Mouse (Mus musculus) limb, embryonic 13.5 days (tissue): ENCODE measurements around the gene Mctp2. TPM values are rescaled to one million over a fixed set of nuclear protein-coding genes. Genes with fewer than 3 reads are reported as not detected.

Experiments used
- ATAC-seq: fragments of 200-750 bp; cut with Nextera tagmentation; 2 replicates; pipeline ENCODE4 v1.8.0; 2017; ENCODE audit warnings: low read depth, moderate number of reproducible peaks, moderate TSS enrichment; ENCODE audit not compliant: low FRiP score
- H3K27ac ChIP-seq: fragments of 300-500 bp; sonication (generic); 2 replicates; pipeline ENCODE4 v1.5.1; 2015; ENCODE audit warnings: inconsistent platforms, mild to moderate bottlenecking, moderate library complexity
- H3K27me3 ChIP-seq: fragments of 300-500 bp; sonication (generic); 2 replicates; pipeline ENCODE4 v1.6.1; 2015; ENCODE audit warnings: mild to moderate bottlenecking, inconsistent platforms
- H3K36me3 ChIP-seq: fragments of 300-500 bp; sonication (generic); 2 replicates; pipeline ENCODE4 v1.6.1; 2015; ENCODE audit warnings: inconsistent platforms, mild to moderate bottlenecking, moderate library complexity
- H3K4me1 ChIP-seq: fragments of 300-500 bp; sonication (generic); 2 replicates; pipeline ENCODE4 v1.6.1; 2015; ENCODE audit warnings: inconsistent platforms
- H3K4me2 ChIP-seq: fragments of 300-500 bp; sonication (generic); replicated peaks from 2 replicates; pipeline ENCODE4 v1.6.1; 2015; ENCODE audit warnings: inconsistent platforms, mild to moderate bottlenecking, moderate library complexity
- H3K4me3 ChIP-seq: fragments of 300-500 bp; sonication (generic); 2 replicates; pipeline ENCODE4 v1.5.1; 2015; ENCODE audit warnings: moderate library complexity, mild to moderate bottlenecking, inconsistent platforms
- H3K9ac ChIP-seq: fragments of 300-500 bp; sonication (generic); 2 replicates; pipeline ENCODE4 v1.6.1; 2015; ENCODE audit warnings: mild to moderate bottlenecking, inconsistent platforms
- H3K9me3 ChIP-seq: fragments of 300-500 bp; sonication (generic); 2 replicates; pipeline ENCODE4 v1.6.1; 2016; ENCODE audit warnings: inconsistent platforms
- WGBS: fragments of 180-500 bp; shearing (Covaris S2); methylation state at CpG from one replicate; pipeline ENCODE4 v1.1.7; 2015; 5-methylcytosine and 5-hydroxymethylcytosine counted together
- polyA plus RNA-seq: library from polyadenylated mRNA; unstranded; fragments of >200 nt; fragmentation: Nextera tagmentation; extraction: Ambion mirVana; gene quantifications from 2 replicates; pipeline ENCODE4 v1.2.1, GENCODE M21; 2015

The Mctp2 gene
- polyA plus RNA-seq, 1 experiment from 2014 or later, result 0.97 TPM

GRCm38 (mm10) chr7:72104170-72104569 lies 202.2 kb downstream of the Mctp2 start:
- Histone ChIP-seq H3K4me2 (no peak overlapping the region), H3K27ac (no peak overlapping the region), H3K4me1 (no peaks in the 10 kb centered on the region), H3K36me3 (no peaks in the 10 kb centered on the region), H3K4me3 (no peak overlapping the region), H3K9ac (no peak overlapping the region), H3K9me3 (no peaks in the 10 kb centered on the region), H3K27me3 (peaks cover 17% of the 10 kb centered on the region; the same call in 1 of the 2 replicates)
- no peak for ATAC-seq
- WGBS, result 59% methylated on average over 6 of the region's 6 CpGs

GRCm38 (mm10) chr7:72103654-72104053 lies 202.8 kb downstream of the Mctp2 start:
- no peak for ATAC-seq
- no peak overlapping the region for H3K9ac ChIP-seq
- H3K4me3 ChIP-seq, result no peak overlapping the region
- H3K4me2 ChIP-seq, result no peak overlapping the region
- H3K4me1 ChIP-seq, result no peaks in the 10 kb centered on the region
- no peak overlapping the region for H3K27ac ChIP-seq
- no peaks in the 10 kb centered on the region for H3K9me3 ChIP-seq
- H3K27me3 ChIP-seq, result peaks cover 21% of the 10 kb centered on the region; the same call in 1 of the 2 replicates
- WGBS, result 81% methylated on average over 3 of the region's 3 CpGs
- H3K36me3 ChIP-seq, result no peaks in the 10 kb centered on the region

GRCm38 (mm10) chr7:72100683-72101082 lies 205.7 kb downstream of the Mctp2 start:
- Histone ChIP-seq H3K9me3 (no peaks in the 10 kb centered on the region), H3K4me2 (no peak overlapping the region), H3K27ac (no peak overlapping the region), H3K27me3 (peaks cover 21% of the 10 kb centered on the region; the same call in 1 of the 2 replicates), H3K4me3 (no peak overlapping the region), H3K9ac (no peak overlapping the region), H3K36me3 (no peaks in the 10 kb centered on the region), H3K4me1 (peaks cover 8% of the 10 kb centered on the region)
- no peak for ATAC-seq
- WGBS, result 43% methylated on average over 5 of the region's 5 CpGs

- H3K27ac ChIP-seq, result no peak overlapping the region
- ATAC-seq, result no peak
- H3K9ac ChIP-seq, result no peak overlapping the region
- H3K36me3 ChIP-seq, result no peaks in the 10 kb centered on the region
- no peak overlapping the region for H3K4me3 ChIP-seq
- H3K4me1 ChIP-seq, result peaks cover 8% of the 10 kb centered on the region
- H3K27me3 ChIP-seq, result peaks cover 20% of the 10 kb centered on the region; the same call in 1 of the 2 replicates
- 82% methylated on average over 6 of the region's 6 CpGs for WGBS
- H3K4me2 ChIP-seq, result no peak overlapping the region
- H3K9me3 ChIP-seq, result no peaks in the 10 kb centered on the region
Observed at GRCm38 (mm10) chr7:72098603-72099002, 207.8 kb downstream of the Mctp2 start.

- H3K4me3 ChIP-seq, result no peak overlapping the region
- H3K4me2 ChIP-seq, result no peak overlapping the region
- WGBS, result 66% methylated on average over 1 of the region's 1 CpGs
- peaks cover 8% of the 10 kb centered on the region for H3K4me1 ChIP-seq
- ATAC-seq, result no peak
- no peak overlapping the region for H3K27ac ChIP-seq
- no peaks in the 10 kb centered on the region for H3K9me3 ChIP-seq
- peaks cover 16% of the 10 kb centered on the region for H3K27me3 ChIP-seq
- H3K36me3 ChIP-seq, result no peaks in the 10 kb centered on the region
- H3K9ac ChIP-seq, result no peak overlapping the region
Observed at GRCm38 (mm10) chr7:72096973-72097372, 209.4 kb downstream of the Mctp2 start.

- H3K4me2 ChIP-seq, result no peak overlapping the region
- H3K36me3 ChIP-seq, result no peaks in the 10 kb centered on the region
- no peak overlapping the region for H3K4me3 ChIP-seq
- peaks cover 8% of the 10 kb centered on the region for H3K4me1 ChIP-seq
- peaks cover 19% of the 10 kb centered on the region for H3K27me3 ChIP-seq
- no peak overlapping the region for H3K27ac ChIP-seq
- 31% methylated on average over 3 of the region's 3 CpGs for WGBS
- H3K9ac ChIP-seq, result no peak overlapping the region
- peak; percentile 83 for ATAC-seq
- no peaks in the 10 kb centered on the region for H3K9me3 ChIP-seq
Observed at GRCm38 (mm10) chr7:72096433-72096832, 210.0 kb downstream of the Mctp2 start.

- peak; percentile 51; the same call in 1 of the 2 replicates for ATAC-seq
- WGBS, result 17% methylated on average over 3 of the region's 3 CpGs
- no peak overlapping the region for H3K4me2 ChIP-seq
- H3K4me1 ChIP-seq, result peaks cover 8% of the 10 kb centered on the region; the same call in 1 of the 2 replicates
- no peaks in the 10 kb centered on the region for H3K9me3 ChIP-seq
- no peak overlapping the region for H3K9ac ChIP-seq
- no peak overlapping the region for H3K4me3 ChIP-seq
- no peaks in the 10 kb centered on the region for H3K36me3 ChIP-seq
- no peak overlapping the region for H3K27ac ChIP-seq
- peaks cover 63% of the 10 kb centered on the region for H3K27me3 ChIP-seq
Observed at GRCm38 (mm10) chr7:72089463-72090175, 216.8 kb downstream of the Mctp2 start.

GRCm38 (mm10) chr7:72080705-72081104 lies 225.7 kb downstream of the Mctp2 start:
- Histone ChIP-seq H3K27ac (no peak overlapping the region), H3K9me3 (no peaks in the 10 kb centered on the region), H3K27me3 (peaks cover 48% of the 10 kb centered on the region), H3K4me2 (no peak overlapping the region), H3K4me1 (no peaks in the 10 kb centered on the region), H3K36me3 (no peaks in the 10 kb centered on the region), H3K4me3 (no peak overlapping the region), H3K9ac (no peak overlapping the region)
- no peak for ATAC-seq
- 35% methylated on average over 1 of the region's 1 CpGs for WGBS

GRCm38 (mm10) chr7:72078896-72079295 lies 227.5 kb downstream of the Mctp2 start:
- H3K36me3 ChIP-seq, result no peaks in the 10 kb centered on the region
- H3K9me3 ChIP-seq, result no peaks in the 10 kb centered on the region
- H3K4me1 ChIP-seq, result no peaks in the 10 kb centered on the region
- H3K27me3 ChIP-seq, result peaks cover 39% of the 10 kb centered on the region
- H3K27ac ChIP-seq, result no peak overlapping the region
- H3K9ac ChIP-seq, result no peak overlapping the region
- 76% methylated on average over 5 of the region's 5 CpGs for WGBS
- no peak overlapping the region for H3K4me2 ChIP-seq
- no peak for ATAC-seq
- H3K4me3 ChIP-seq, result no peak overlapping the region

GRCm38 (mm10) chr7:72071418-72072184 lies 234.8 kb downstream of the Mctp2 start:
- Histone ChIP-seq H3K4me3 (no peak overlapping the region), H3K4me1 (0 out of 2 replicates have a peak, but pooled peaks cover 3% of the 10 kb centered on the region), H3K9me3 (no peaks in the 10 kb centered on the region), H3K9ac (no peak overlapping the region), H3K27ac (no peak overlapping the region), H3K27me3 (0 out of 2 replicates have a peak, but pooled peaks cover 11% of the 10 kb centered on the region), H3K4me2 (no peak overlapping the region), H3K36me3 (no peaks in the 10 kb centered on the region)
- ATAC-seq, result no peak
- WGBS, result 80% methylated on average over 13 of the region's 13 CpGs

GRCm38 (mm10) chr7:72068454-72068853 lies 238.0 kb downstream of the Mctp2 start:
- Histone ChIP-seq H3K4me3 (no peak overlapping the region), H3K27me3 (0 out of 2 replicates have a peak, but pooled peaks cover 3% of the 10 kb centered on the region), H3K36me3 (no peaks in the 10 kb centered on the region), H3K4me2 (no peak overlapping the region), H3K9me3 (no peaks in the 10 kb centered on the region), H3K9ac (no peak overlapping the region), H3K27ac (no peak overlapping the region), H3K4me1 (0 out of 2 replicates have a peak, but pooled peaks cover 3% of the 10 kb centered on the region)
- 77% methylated on average over 2 of the region's 2 CpGs for WGBS
- ATAC-seq, result no peak

- H3K9me3 ChIP-seq, result no peaks in the 10 kb centered on the region
- WGBS, result 79% methylated on average over 2 of the region's 2 CpGs
- H3K4me2 ChIP-seq, result no peak overlapping the region
- H3K27ac ChIP-seq, result no peak overlapping the region
- H3K9ac ChIP-seq, result no peak overlapping the region
- H3K4me1 ChIP-seq, result no peaks in the 10 kb centered on the region
- H3K4me3 ChIP-seq, result no peak overlapping the region
- no peaks in the 10 kb centered on the region for H3K36me3 ChIP-seq
- 0 out of 2 replicates have a peak, but pooled peaks cover under 1% of the 10 kb centered on the region for H3K27me3 ChIP-seq
- no peak for ATAC-seq
Observed at GRCm38 (mm10) chr7:72066352-72066751, 240.1 kb downstream of the Mctp2 start.
